Mouse (Mus musculus): ENCODE measurements around the gene Cdk8.

Cdk8 gene

DNA sequence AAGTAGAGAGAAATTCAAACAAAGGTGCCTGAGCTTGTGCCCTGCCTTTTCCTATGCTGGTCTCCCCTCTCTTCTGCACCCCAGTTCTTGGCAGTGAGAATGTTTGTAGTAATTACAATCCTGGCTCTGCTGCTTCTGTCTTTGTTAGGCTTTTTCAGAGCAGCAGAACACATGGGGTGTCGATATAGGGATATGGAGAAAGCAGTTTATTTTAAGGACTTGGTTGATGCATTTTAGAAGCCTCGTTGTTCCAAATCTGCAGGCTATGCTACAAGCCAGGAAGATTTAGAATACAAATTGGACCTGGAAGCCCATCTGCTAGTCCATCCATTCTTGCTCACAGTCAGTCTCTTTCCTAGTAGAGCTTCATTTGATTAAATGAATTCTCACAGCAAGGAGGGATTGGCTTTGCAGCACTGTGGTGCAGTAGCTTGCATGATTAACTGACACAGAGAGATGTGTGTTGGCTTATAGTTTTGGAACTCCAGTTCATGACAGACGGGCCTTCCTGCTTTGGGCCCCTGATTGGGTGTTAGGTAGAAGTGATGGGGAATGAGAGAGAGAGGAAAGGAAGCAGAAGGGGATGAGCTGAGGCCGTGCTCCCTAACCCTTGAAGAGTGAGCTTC is 43.5 kb downstream of the Cdk8 start:
- intact Hi-C loops (cut with DNase I), result no loop called here

DNA sequence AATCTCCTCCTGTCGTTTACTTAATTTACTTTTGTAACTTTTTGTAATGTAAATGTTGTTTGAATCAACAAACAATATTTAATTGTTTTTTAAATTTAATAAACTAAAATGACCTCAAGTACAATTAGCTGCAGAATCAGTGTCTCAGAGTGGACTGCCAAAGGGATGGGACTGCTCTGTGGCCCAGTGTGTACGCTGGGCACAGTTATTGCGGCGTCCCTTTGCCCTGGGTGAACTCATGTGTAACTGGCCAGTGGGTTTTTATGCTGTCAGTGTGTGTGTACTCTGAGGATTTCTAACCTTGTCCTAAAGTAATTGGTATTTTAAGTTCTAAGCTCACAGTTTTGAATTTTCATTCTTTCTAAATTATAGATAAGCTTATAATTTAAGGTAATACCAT is 46.5 kb downstream of the Cdk8 start:
- intact Hi-C loops (cut with DNase I), result no loop called here

DNA sequence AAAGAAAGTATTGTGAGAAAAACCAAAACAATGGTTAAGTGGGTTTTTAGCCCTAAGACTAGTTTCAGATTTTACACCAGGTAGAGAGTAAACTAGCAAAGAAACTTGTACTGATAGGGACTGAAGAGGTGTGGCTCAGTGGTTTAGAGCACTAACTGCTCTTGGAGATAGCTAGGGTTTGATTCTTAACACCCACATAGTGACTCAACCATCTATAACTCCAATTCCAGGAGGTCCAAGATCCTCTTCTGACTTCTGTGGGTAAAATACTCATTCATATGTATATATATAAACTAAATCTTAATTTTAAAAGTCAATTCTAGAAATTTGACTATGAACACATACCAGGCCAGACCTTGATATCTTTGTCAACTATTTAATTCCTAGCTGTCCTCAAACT is 49.0 kb downstream of the Cdk8 start:
- intact Hi-C loops (cut with DNase I), result no loop called here

DNA sequence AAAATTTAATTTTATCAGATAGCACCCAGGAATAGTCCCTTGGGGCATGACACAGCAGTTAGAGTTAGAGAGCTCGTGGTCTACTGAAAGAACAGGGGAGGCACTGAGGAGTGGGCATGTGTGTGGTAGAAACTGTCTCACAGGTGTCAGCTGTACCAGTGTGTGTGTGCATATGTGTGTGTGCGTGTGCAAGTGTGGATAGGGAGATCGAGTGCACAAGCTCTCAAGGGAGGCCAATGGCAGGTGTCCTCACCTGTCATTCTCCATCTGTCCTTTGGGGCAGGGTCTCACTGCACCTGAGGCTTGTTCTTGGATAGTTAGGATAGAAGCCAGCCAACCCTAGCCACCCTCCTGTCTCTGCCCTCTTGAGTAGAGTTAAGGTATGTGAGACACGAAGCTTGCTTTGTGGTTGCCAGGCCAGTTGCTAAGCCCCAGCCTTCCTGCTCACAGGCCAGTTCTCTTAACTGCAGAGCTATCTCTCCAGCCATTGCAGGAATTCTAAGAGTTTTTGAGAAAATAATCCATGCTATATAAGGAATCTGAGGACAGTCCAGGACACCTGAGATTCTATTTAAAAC is 50.3 kb downstream of the Cdk8 start:
- intact Hi-C loops (cut with DNase I), result no loop called here

GRCm38 (mm10) chr5:146281884-146282579 is 51.0 kb downstream of the Cdk8 start:
- intact Hi-C loops (cut with DNase I), result no loop called here

- intact Hi-C loops (cut with DNase I), result no loop called here
These were observed 52.9 kb downstream of the Cdk8 start for GRCm38 (mm10) chr5:146283899-146284298.

- intact Hi-C loops (cut with DNase I), result no loop called here
These were observed 56.4 kb downstream of the Cdk8 start for GRCm38 (mm10) chr5:146287416-146287815.

DNA sequence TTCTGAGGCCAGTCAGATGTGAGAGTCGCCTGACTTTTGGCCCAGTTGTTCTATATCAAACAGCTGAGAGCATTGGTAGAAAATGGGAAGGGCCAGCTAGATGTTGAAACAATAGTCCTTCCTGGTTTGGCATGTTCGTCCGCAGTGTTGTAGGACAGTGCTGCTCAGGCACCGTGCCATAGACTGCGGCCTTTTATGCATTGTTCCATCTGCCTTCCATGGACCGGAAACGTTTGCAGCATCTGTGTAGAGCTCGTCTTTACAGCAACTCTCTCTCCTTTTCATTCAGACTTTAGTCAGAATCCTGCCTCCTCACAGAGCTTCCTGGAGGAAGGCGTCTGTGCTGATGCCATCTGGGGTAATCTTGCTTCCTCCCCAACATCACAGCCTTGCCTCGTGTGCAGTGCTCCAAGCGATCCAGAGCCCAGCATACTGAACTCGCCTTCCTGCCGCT is 57.0 kb downstream of the Cdk8 start:
- intact Hi-C loops (cut with DNase I), result no loop called here

DNA sequence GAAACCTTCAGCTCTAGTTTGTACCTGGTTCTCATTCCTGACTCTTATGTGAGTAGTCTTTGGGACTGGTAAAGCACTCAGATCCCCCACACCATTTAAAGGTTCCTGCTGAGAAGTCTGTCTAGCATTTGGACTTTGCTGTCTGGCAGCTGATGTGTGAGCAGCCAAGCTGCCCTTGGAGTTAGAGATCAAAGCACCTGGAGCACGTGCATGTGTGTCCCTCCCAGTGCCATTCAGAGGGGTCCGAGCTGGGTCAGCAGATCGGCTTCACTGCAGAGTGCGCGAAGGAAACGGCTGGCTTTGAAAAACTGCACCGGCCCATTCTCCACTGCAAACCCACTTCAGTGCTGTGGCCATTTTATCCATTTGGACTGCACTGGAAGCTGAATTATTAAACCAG is 58.9 kb downstream of the Cdk8 start:
- intact Hi-C loops (cut with DNase I), result no loop called here

DNA sequence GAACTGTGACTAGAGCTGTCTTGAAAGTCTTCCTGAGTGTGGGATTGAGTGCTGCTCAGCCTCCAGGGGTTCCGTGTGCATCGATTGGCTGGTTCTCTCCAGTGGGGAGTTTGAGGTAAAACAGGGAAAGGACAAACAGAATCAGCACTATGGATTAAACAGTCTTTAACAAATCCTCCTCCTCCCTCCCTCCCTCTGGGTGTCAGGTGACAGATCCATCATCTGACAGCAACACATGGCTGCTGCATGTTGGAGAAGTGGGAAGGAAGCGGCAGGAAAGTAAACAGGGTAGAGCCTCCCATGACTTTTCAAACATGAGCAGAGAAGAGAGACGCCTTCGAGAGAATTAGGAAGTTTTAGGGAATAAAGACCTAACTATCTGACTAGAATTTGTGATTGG is 59.4 kb downstream of the Cdk8 start:
- intact Hi-C loops (cut with DNase I), result no loop called here

DNA sequence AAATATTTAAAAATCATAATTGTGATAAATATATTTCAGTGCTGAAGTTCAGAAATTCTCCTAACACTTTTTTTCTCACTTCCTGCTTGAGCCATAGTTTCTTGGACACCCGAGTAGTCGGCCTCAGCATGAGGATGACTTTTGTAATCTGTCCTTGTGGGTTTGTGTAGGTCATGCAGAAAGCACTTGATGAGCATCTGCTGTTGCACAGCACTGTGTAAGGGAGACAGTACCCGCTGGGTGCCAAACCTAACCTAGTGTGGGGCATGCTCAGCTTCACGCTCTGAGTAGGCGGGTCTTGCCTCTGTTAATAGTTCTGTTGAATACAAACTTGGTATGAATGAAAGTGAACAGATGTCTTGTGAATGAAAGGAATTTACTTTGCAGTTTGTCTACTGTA is 60.5 kb downstream of the Cdk8 start:
- intact Hi-C loops (cut with DNase I), result no loop called here

DNA sequence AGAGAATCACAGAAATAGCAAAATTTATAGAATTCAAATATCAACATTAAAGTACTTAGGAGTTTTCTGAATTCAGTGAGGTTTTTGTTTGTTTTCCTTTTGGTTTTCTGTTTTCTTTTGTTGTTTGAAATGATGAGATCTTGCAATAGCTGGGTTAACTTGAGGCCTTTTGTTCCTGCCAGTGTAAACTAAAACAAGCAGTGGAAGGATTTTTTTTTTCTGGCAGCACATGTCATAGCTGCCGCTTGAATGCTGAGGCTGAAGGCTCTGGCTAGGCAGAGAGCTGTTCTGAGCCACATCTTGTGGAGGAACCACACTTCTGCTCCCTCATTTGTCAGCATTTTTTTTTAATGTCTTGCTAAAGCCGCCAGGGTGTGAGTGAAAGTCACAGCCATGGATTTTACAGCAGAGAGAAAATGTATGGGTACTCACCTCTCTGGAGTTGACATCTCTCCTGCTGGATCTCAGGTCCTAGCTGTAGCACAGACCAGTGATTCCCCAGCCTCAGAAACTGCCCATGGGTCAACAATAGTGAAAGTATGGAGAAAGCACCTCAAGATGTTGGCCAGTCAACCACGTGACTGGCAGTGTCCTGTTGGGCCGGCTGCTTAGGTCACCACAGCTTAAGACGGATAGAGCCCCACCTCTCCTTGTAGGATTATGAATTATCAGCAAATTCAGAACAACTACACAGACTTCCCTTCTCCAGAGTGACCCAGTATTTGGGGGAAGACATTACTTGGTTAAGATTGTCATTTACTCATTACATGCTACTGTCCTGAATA is 62.1 kb downstream of the Cdk8 start:
- intact Hi-C loops (cut with DNase I), result no loop called here

GRCm38 (mm10) chr5:146293919-146294700 is 63.1 kb downstream of the Cdk8 start:
- intact Hi-C loops (cut with DNase I), result no loop called here

GRCm38 (mm10) chr5:146294834-146295233 is 63.8 kb downstream of the Cdk8 start:
- intact Hi-C loops (cut with DNase I), result loop anchor here (5.0 kb wide), 1 partner anchor 83 kb away; no protein-coding TSS in a partner anchor

- intact Hi-C loops (cut with DNase I), result loop anchor here (5.0 kb wide), 1 partner anchor 87 kb away; no protein-coding TSS in a partner anchor
These were observed 67.9 kb downstream of the Cdk8 start for GRCm38 (mm10) chr5:146298807-146299519.

DNA sequence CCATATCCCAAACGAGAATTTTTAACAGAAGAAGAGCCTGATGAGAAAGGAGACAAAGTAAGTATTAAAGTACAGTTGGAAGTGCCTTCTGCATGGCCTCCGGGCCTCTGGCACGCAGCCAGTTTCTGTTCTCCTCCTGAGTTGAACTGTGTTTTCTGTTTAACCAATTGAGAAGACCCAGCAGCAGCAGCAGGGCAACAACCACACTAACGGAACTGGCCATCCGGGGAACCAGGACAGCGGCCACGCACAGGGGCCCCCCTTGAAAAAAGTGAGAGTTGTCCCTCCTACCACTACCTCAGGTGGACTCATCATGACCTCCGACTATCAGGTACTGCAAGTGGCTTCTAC is 68.5 kb downstream of the Cdk8 start:
- intact Hi-C loops (cut with DNase I), result loop anchor here (5.0 kb wide), 1 partner anchor 87 kb away; no protein-coding TSS in a partner anchor

- intact Hi-C loops (cut with DNase I), result loop anchor here (1.0 kb wide), 1 partner anchor 116 kb away; no protein-coding TSS in a partner anchor
These were observed 72.4 kb downstream of the Cdk8 start for GRCm38 (mm10) chr5:146303470-146303869.

GRCm38 (mm10) chr5:146307046-146307743 is 76.2 kb downstream of the Cdk8 start:
- intact Hi-C loops (cut with DNase I), result no loop called here

GRCm38 (mm10) chr5:146307744-146308096 is 76.7 kb downstream of the Cdk8 start:
- intact Hi-C loops (cut with DNase I), result no loop called here

DNA sequence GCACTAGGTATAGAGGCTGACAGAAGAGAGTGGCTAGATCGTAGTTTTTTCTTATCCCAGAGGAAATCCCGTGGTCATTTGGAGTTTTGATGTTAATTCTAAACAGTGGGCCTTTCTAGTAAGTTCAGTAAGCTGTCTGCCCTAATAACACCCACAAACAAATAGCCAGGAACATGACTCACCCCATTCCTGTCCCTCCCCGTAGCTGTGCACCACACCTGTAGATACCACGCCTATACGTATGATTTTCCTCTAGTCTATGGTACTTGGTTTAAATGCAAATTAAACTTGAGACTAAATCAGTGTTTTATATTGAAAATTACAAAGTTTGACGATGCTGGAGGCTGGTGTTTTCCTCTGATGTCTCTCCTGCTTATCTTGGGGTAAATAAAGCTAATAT is 83.5 kb downstream of the Cdk8 start:
- intact Hi-C loops (cut with DNase I), result no loop called here

Data from adrenal gland (tissue).